Mouse (Mus musculus) heart, postnatal 0 days (tissue): ENCODE measurements around the gene Desi1. TPM values are rescaled to one million over a fixed set of nuclear protein-coding genes. Genes with fewer than 3 reads are reported as not detected.

Experiments used
- ATAC-seq: fragments of 200-750 bp; cut with Nextera tagmentation; 2 replicates; pipeline ENCODE4 v1.8.0; 2017; ENCODE audit warnings: low read depth, moderate number of reproducible peaks, moderate library complexity; ENCODE audit not compliant: insufficient read depth
- DNase-seq: peaks from one replicate; pipeline ENCODE4 v3.0.0-alpha.2; 2016; ENCODE audit warnings: low spot score
- H3K27ac ChIP-seq: fragments of 300-500 bp; sonication (generic); 2 replicates; pipeline ENCODE4 v1.5.1; 2014; ENCODE audit warnings: low read depth, mild to moderate bottlenecking
- H3K27me3 ChIP-seq: fragments of 300-500 bp; sonication (generic); 2 replicates; pipeline ENCODE4 v1.6.1; 2014; ENCODE audit warnings: low read length, mixed read lengths; ENCODE audit not compliant: control insufficient read depth, insufficient read depth
- H3K36me3 ChIP-seq: fragments of 300-500 bp; sonication (generic); replicated peaks from 2 replicates; pipeline ENCODE4 v1.6.1; 2014; ENCODE audit warnings: low read length, mixed read lengths; ENCODE audit not compliant: control insufficient read depth, insufficient read depth
- H3K4me1 ChIP-seq: fragments of 300-500 bp; sonication (generic); 2 replicates; pipeline ENCODE4 v1.6.1; 2014; ENCODE audit warnings: antibody characterized with exemption; ENCODE audit not compliant: control insufficient read depth, insufficient read depth
- H3K4me2 ChIP-seq: fragments of 300-500 bp; sonication (generic); 2 replicates; pipeline ENCODE4 v1.6.1; 2014; ENCODE audit warnings: low read depth, mild to moderate bottlenecking, low read length, moderate library complexity
- H3K4me3 ChIP-seq: fragments of 300-500 bp; sonication (generic); 2 replicates; pipeline ENCODE4 v1.5.1; 2014; ENCODE audit warnings: low read depth, low read length
- H3K9ac ChIP-seq: fragments of 300-500 bp; sonication (generic); replicated peaks from 2 replicates; pipeline ENCODE4 v1.6.1; 2014; ENCODE audit warnings: low read depth, low read length, mixed read lengths
- H3K9me3 ChIP-seq: fragments of 300-500 bp; sonication (generic); replicated peaks from 2 replicates; pipeline ENCODE4 v1.6.1; 2016; ENCODE audit warnings: low read length; ENCODE audit not compliant: control insufficient read depth
- CTCF ChIP-seq: IDR thresholded peaks from 2 replicates; pipeline ENCODE4 v1.5.1; 2016; ENCODE audit warnings: antibody characterized with exemption, control low read depth, low read depth
- EP300 ChIP-seq: IDR thresholded peaks from 2 replicates; pipeline ENCODE4 v1.6.1; 2016; ENCODE audit warnings: antibody characterized with exemption, low read depth
- WGBS: fragments of 180-500 bp; shearing (Covaris S2); extraction: QIAGEN DNeasy Blood & Tissue Kit; methylation state at CpG from one replicate; pipeline ENCODE4 v1.1.7; 2014; 5-methylcytosine and 5-hydroxymethylcytosine counted together
- polyA plus RNA-seq: library from polyadenylated mRNA; unstranded; fragments of >200 nt; fragmentation: Nextera tagmentation; extraction: Ambion mirVana; gene quantifications from 2 replicates; pipeline ENCODE4 v1.2.1, GENCODE M21; 2015
- total RNA-seq: library from RNA; depleted of rRNA; stranded (reverse); fragments of >200 nt; gene quantifications from 2 replicates; pipeline ENCODE4 v1.2.3, GENCODE M21; 2014; ENCODE audit warnings: low replicate concordance; rRNA removed

The Desi1 gene
- total and polyA plus RNA-seq, 2 experiments from 2014 or later, result 13.6 to 15.4 TPM

DNA sequence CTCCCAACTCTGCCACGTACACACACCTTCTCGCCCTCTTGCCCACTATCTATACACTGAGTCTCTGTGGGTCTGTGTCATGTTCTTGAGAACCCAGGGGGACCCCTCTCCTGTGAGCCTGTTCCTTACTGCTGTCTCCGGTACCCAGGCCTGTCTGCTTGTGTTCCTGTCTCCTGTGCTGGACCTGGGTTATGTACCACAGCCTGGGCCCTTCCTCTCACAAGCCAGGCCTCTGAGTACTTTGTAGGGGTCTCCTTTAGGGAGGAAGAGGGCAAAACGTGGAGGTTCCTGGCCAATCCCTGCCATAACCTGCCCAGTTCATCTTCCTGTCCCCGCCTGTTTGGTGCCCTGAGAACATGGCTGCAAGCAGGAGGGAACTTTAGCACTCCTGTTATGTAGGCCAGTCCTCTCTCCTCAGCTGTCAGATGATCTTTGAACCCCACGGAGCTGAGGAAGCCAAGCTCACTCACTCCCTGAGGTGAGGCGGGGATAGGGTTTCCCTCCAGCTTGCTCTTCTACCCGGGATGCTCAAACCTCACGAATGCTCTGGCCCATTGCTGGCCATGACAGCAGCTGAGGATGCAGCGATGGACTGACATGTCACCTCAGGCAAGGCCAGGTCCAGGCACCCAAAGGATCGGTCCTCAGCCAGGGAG, 84.1 kb downstream of the Desi1 start:
- Histone ChIP-seq H3K9me3 (no peaks in the 10 kb centered on the region), H3K4me3 (no peak overlapping the region), H3K36me3 (no peaks in the 10 kb centered on the region), H3K27me3 (no peaks in the 10 kb centered on the region), H3K9ac (no peak overlapping the region), H3K27ac (no peak overlapping the region), H3K4me1 (no peaks in the 10 kb centered on the region), H3K4me2 (no peak overlapping the region)
- WGBS, result 71% methylated on average over 11 of the region's 11 CpGs
- TF ChIP-seq EP300, result no peak
- TF ChIP-seq CTCF, result no peak
- ATAC-seq (no peak), DNase-seq (no peak)

DNA sequence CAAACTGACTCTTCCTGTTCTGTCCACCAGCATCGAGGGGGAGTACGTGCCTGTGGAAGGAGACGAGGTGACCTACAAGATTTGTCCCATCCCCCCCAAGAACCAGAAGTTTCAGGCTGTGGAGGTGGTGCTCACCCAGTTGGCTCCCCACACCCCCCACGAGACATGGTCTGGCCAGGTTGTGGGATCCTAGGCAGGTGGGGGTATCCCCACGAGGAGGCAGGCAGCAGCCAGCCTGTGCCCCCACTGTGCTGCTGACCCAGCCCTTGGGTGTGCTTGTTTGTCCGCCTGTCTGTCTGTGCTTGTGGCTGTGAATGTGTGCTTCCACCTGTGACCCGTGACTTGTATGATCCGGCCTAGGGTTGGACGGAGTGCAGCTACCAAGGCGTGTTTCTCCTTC, 84.6 kb downstream of the Desi1 start:
- 79% methylated on average over 10 of the region's 10 CpGs for WGBS
- no peaks in the 10 kb centered on the region for H3K9me3 ChIP-seq
- H3K36me3 ChIP-seq, result no peaks in the 10 kb centered on the region
- no peak for DNase-seq
- H3K4me2 ChIP-seq, result no peak overlapping the region
- H3K4me3 ChIP-seq, result no peak overlapping the region
- H3K27ac ChIP-seq, result no peak overlapping the region
- H3K9ac ChIP-seq, result no peak overlapping the region
- H3K27me3 ChIP-seq, result no peaks in the 10 kb centered on the region
- ATAC-seq, result no peak
- TF ChIP-seq EP300 (no peak), CTCF (no peak)
- no peaks in the 10 kb centered on the region for H3K4me1 ChIP-seq

DNA sequence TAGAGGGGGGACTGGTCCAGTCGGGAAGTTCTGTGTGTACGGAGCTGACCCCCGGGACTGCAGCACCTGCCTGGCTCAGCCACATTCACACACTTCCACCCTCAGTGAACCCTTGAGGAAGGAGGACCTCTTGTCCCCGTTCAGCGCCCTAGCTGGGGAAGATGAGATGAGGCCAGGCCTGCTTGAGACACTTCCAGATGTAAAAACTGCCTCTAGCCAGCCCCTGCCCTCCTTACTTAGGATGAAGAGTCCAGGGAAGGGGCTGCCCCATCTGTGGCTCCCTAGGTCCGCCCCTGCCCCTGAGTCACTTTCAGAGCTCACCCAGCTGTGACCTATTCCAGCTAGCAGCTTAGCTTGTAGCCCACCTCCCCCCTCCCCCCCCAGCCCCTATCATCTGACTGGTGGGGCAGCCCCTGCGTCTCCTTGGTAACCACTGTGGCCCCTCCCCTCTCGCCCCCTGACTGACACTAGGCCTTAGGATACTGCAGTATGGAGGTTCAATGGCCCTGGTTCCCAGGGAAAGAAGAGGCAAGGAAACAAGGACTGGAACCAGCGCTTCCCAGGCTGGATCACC, 90.4 kb downstream of the Desi1 start:
- Histone ChIP-seq H3K27ac (no peak overlapping the region), H3K36me3 (no peaks in the 10 kb centered on the region), H3K9ac (no peak overlapping the region), H3K9me3 (no peaks in the 10 kb centered on the region), H3K4me2 (no peak overlapping the region), H3K4me1 (no peaks in the 10 kb centered on the region), H3K4me3 (no peak overlapping the region), H3K27me3 (0 out of 2 replicates have a peak, but pooled peaks cover 4% of the 10 kb centered on the region)
- no peak for DNase-seq
- TF ChIP-seq CTCF (no peak), EP300 (no peak)
- 24% methylated on average over 9 of the region's 9 CpGs for WGBS
- ATAC-seq, result no peak

Other genes with a start within 250 kb of the Desi1 start
- 41.5 and 58.7 TPM in 2 replicates for gene Tef, start 231.4 kb downstream of the Desi1 start, total RNA-seq
- gene Tef, start 231.4 kb downstream of the Desi1 start, polyA plus RNA-seq, result 27.8 and 30.3 TPM in 2 replicates
- 19.2 and 75.8 TPM in 2 replicates for gene Tob2, start 175.1 kb downstream of the Desi1 start, total RNA-seq
- gene Tob2, start 175.1 kb downstream of the Desi1 start, polyA plus RNA-seq, result 16.0 and 18.2 TPM in 2 replicates
- 26.9 and 31.0 TPM in 2 replicates for gene Phf5a, start 162.0 kb downstream of the Desi1 start, total RNA-seq
- 60.7 and 65.3 TPM in 2 replicates for gene Phf5a, start 162.0 kb downstream of the Desi1 start, polyA plus RNA-seq
- 2,020 and 2,039 TPM in 2 replicates for gene Aco2, start 161.6 kb downstream of the Desi1 start, total RNA-seq
- 1,019 and 1,040 TPM in 2 replicates for gene Aco2, start 161.6 kb downstream of the Desi1 start, polyA plus RNA-seq
- 8.4 and 14.8 TPM in 2 replicates for gene Polr3h, start 107.6 kb downstream of the Desi1 start, total RNA-seq
- gene Polr3h, start 107.6 kb downstream of the Desi1 start, polyA plus RNA-seq, result 315 and 321 TPM in 2 replicates
- gene Csdc2, start 97.1 kb downstream of the Desi1 start, total RNA-seq, result 2.0 and 2.8 TPM in 2 replicates
- 7.7 and 7.9 TPM in 2 replicates for gene Csdc2, start 97.1 kb downstream of the Desi1 start, polyA plus RNA-seq
- gene Pmm1, start 72.9 kb downstream of the Desi1 start, total RNA-seq, result 19.8 and 27.0 TPM in 2 replicates
- 17.8 and 19.1 TPM in 2 replicates for gene Pmm1, start 72.9 kb downstream of the Desi1 start, polyA plus RNA-seq
- not detected in 2 replicates for gene 1700029P11Rik, start 53.3 kb downstream of the Desi1 start, total RNA-seq
- gene 1700029P11Rik, start 53.3 kb downstream of the Desi1 start, polyA plus RNA-seq, result not detected in 2 replicates
- 25.2 and 37.2 TPM in 2 replicates for gene Xrcc6, start 46.0 kb downstream of the Desi1 start, total RNA-seq
- gene Xrcc6, start 46.0 kb downstream of the Desi1 start, polyA plus RNA-seq, result 36.8 and 39.0 TPM in 2 replicates
- 204 and 222 TPM in 2 replicates for gene Snu13, start 13.7 kb upstream of the Desi1 start, total RNA-seq
- gene Snu13, start 13.7 kb upstream of the Desi1 start, polyA plus RNA-seq, result 109 and 123 TPM in 2 replicates
- gene 4930407I10Rik, start 25.3 kb upstream of the Desi1 start, total RNA-seq, result not detected in 2 replicates
- not detected in 2 replicates for gene 4930407I10Rik, start 25.3 kb upstream of the Desi1 start, polyA plus RNA-seq
- not detected in 2 replicates for gene Mei1, start 36.1 kb upstream of the Desi1 start, total RNA-seq
- gene Mei1, start 36.1 kb upstream of the Desi1 start, polyA plus RNA-seq, result not detected in 2 replicates
- 4.9 and 6.9 TPM in 2 replicates for gene Ccdc134, start 94.1 kb upstream of the Desi1 start, total RNA-seq
- gene Ccdc134, start 94.1 kb upstream of the Desi1 start, polyA plus RNA-seq, result 5.9 and 6.5 TPM in 2 replicates
- gene Srebf2, start 113.3 kb upstream of the Desi1 start, total RNA-seq, result 86.3 and 90.3 TPM in 2 replicates
- 58.0 and 68.3 TPM in 2 replicates for gene Srebf2, start 113.3 kb upstream of the Desi1 start, polyA plus RNA-seq
- 0.19 and 7.5 TPM in 2 replicates for gene Shisa8, start 179.0 kb upstream of the Desi1 start, total RNA-seq
- gene Shisa8, start 179.0 kb upstream of the Desi1 start, polyA plus RNA-seq, result 0.07 and 0.23 TPM in 2 replicates
- gene Tnfrsf13c, start 190.5 kb upstream of the Desi1 start, total RNA-seq, result 1.5 TPM in 1 of 2 replicates, not detected in the other
- not detected in 2 replicates for gene Tnfrsf13c, start 190.5 kb upstream of the Desi1 start, polyA plus RNA-seq
- gene Cenpm, start 210.9 kb upstream of the Desi1 start, total RNA-seq, result 16.7 and 25.7 TPM in 2 replicates
- 22.5 and 25.6 TPM in 2 replicates for gene Cenpm, start 210.9 kb upstream of the Desi1 start, polyA plus RNA-seq
- gene 1500009C09Rik, start 218.5 kb upstream of the Desi1 start, total RNA-seq, result not detected in 2 replicates
- not detected in 2 replicates for gene 1500009C09Rik, start 218.5 kb upstream of the Desi1 start, polyA plus RNA-seq
- 1.4 and 4.4 TPM in 2 replicates for gene Sept3, start 241.0 kb upstream of the Desi1 start, total RNA-seq
- gene Sept3, start 241.0 kb upstream of the Desi1 start, polyA plus RNA-seq, result 1.4 and 1.5 TPM in 2 replicates